Mouse (Mus musculus) common myeloid progenitor, adult 5-6 weeks (primary cell): ENCODE measurements around the gene Dscam. TPM values are rescaled to one million over a fixed set of nuclear protein-coding genes. Genes with fewer than 3 reads are reported as not detected.

Source experiments
- total RNA-seq: library from RNA; stranded (forward); fragments of 200-1000, 187-1606 nt; gene quantifications from 2 replicates; pipeline ENCODE4 v1.2.3, GENCODE M21; 2017

Dscam gene
- total RNA-seq, 1 experiment from 2014 or later = 0.41 TPM

Other genes with a start within 250 kb of the Dscam start
- gene Bace2, start 186.0 kb upstream of the Dscam start, total RNA-seq = not detected in 2 replicates